Mouse (Mus musculus): Measurements from ENCODE around the gene Tprkb. TPM values are rescaled to one million over a fixed set of nuclear protein-coding genes. Genes with fewer than 3 reads are reported as not detected.
A peak's percentile ranks its signal among the peaks of the same experiment; 100 is the strongest.
"Not testable (repeated sequence)": the region's sequence is repeated elsewhere in the genome, so short reads cannot be mapped to it uniquely, and the experiment has no call there.

Tprkb gene
- polyA plus RNA-seq, 1 experiment from 2014 or later = 39.3 TPM

DNA sequence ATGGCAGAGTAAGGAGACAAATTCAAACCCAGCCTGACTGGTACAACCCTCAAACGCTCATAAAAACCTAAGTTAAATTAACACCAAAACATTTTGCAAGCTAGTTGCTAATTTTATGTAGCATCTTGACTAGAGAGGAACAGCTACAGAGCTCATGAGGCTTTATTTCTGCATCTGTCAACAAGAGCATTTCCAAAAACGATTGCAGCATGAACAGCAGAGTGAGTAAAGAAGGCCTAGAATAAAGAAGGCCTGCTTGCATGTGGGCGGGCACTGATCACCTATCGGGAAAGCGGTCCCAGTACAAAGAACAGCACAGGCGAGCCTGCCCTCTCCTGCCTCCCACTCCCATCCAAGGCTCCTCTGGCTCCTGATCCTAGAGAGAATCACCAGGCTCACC is 36.9 kb downstream of the Tprkb start:
- H3K36me3 ChIP-seq (ENCODE audit: control insufficient read depth, insufficient read depth, low read length) = peaks cover 10% of the 10 kb centered on the region
- H3K27me3 ChIP-seq (ENCODE audit: control insufficient read depth, insufficient read depth, low read length) = no peaks in the 10 kb centered on the region
- no peaks in the 10 kb centered on the region for H3K9me3 ChIP-seq (ENCODE audit: control insufficient read depth, low read length)
- no peaks in the 10 kb centered on the region for H3K4me1 ChIP-seq (replicated peaks; ENCODE audit: control insufficient read depth, insufficient read depth, low read length)
- H3K4me3 ChIP-seq (ENCODE audit: low read depth, low read length) = no peak overlapping the region
- 89% methylated on average over 6 of the region's 6 CpGs for WGBS
- H3K27ac ChIP-seq (ENCODE audit: low read depth, low read length) = no peak overlapping the region
- no peak overlapping the region for H3K4me2 ChIP-seq (replicated peaks; ENCODE audit: low read depth, low read length)
- no peak overlapping the region for H3K9ac ChIP-seq (ENCODE audit: low read depth, low read length)
- DNase-seq (ENCODE audit: low spot score) (no peak), ATAC-seq (ENCODE audit: low FRiP score) (no peak)

DNA sequence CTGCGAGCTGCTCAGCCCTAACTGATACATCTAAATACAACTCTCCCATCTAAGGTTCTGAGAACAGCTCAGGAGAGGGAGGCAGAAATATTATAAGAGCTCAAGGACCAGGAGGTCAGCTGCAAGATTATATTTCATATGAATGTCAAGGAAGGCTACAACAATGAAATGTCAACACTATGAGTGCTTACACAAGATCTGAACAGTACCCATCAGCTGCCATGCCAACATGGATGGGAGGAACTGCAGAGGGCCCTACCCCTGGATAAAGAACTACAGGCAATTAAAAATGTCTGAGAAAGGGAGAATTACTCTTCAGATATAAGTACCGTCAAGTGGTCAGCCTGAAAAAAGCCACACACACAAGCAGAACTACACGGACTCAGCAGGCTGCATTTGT is 45.9 kb downstream of the Tprkb start:
- Histone ChIP-seq H3K9me3 (ENCODE audit: control insufficient read depth, low read length) (no peaks in the 10 kb centered on the region), H3K9ac (ENCODE audit: low read depth, low read length) (no peak overlapping the region), H3K27ac (ENCODE audit: low read depth, low read length) (no peak overlapping the region), H3K36me3 (ENCODE audit: control insufficient read depth, insufficient read depth, low read length) (peaks cover 12% of the 10 kb centered on the region; the same call in 1 of the 2 replicates), H3K4me1 (replicated peaks; ENCODE audit: control insufficient read depth, insufficient read depth, low read length) (no peaks in the 10 kb centered on the region), H3K27me3 (ENCODE audit: control insufficient read depth, insufficient read depth, low read length) (no peaks in the 10 kb centered on the region), H3K4me2 (replicated peaks; ENCODE audit: low read depth, low read length) (no peak overlapping the region), H3K4me3 (ENCODE audit: low read depth, low read length) (no peak overlapping the region)
- no peak for ATAC-seq (ENCODE audit: low FRiP score)
- 95% methylated on average over 3 of the region's 3 CpGs for WGBS
- DNase-seq (ENCODE audit: low spot score) = no peak

DNA sequence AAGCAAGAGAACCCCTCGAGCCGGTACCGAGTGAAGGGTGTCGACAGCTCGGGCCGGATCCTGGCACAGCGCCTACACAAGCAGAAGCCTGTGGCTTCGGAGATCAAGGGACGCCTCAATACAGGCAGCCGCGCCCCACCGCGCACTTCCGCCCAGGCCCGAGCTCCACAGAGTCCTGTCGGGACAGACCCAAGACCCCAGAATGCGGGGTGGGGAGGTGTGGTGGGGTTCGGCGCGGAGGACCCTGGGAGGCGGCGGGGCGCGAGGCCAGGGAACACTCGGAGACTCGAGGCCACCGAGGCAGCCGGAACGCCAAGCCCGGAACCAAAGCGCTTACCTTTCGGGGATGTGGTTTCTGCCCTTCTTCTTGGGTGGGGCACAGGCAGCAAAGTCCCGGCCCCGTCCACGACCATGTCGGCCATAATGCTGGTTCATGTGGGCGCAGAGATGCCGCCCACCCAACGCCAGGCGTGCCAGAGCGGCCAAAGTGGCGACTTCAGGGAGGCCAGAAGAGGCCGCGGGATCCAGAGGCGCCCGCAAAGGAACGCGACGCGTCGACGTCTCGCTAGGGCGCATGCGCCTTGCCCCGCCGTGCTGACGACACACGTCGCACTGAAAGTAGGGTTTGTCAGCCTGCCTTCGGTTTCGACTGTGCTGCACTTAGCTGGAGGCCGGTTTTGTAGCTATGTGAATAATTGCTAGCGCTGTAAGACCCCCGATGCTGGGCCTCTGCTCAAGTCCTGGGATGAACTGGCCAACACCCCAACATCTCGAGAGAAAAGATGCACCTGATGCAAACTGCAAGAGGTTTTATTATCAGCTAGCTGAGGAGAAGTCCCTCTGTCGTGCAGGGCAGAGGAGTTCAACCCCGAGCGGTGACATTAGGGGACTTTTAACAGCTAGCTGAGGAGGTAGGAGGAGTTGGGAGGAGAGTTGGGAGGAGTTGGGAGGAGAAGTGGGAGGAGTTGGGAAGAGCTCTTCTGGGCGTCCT is 49.7 kb downstream of the Tprkb start, which contains the start of gene Dusp11:
TSS of gene Dusp11 (minus strand) at position 567 of the 991 bp plus-strand sequence.
- Histone ChIP-seq H3K9me3 (ENCODE audit: control insufficient read depth, low read length) (no peaks in the 10 kb centered on the region), H3K27ac (ENCODE audit: low read depth, low read length) (peak within 1 kb of the TSS; percentile 79), H3K4me3 (ENCODE audit: low read depth, low read length) (peak within 1 kb of the TSS; percentile 65), H3K9ac (ENCODE audit: low read depth, low read length) (peak within 1 kb of the TSS; percentile 86), H3K4me1 (replicated peaks; ENCODE audit: control insufficient read depth, insufficient read depth, low read length) (no peaks in the 10 kb centered on the region), H3K4me2 (replicated peaks; ENCODE audit: low read depth, low read length) (peak within 1 kb of the TSS; percentile 53), H3K27me3 (ENCODE audit: control insufficient read depth, insufficient read depth, low read length) (no peaks in the 10 kb centered on the region), H3K36me3 (ENCODE audit: control insufficient read depth, insufficient read depth, low read length) (no peaks in the 10 kb centered on the region)
- under 1% methylated on average over 66 of the region's 70 CpGs for WGBS
- ATAC-seq (ENCODE audit: low FRiP score) (peak; percentile 97), DNase-seq (ENCODE audit: low spot score) (peak; percentile 96)

DNA sequence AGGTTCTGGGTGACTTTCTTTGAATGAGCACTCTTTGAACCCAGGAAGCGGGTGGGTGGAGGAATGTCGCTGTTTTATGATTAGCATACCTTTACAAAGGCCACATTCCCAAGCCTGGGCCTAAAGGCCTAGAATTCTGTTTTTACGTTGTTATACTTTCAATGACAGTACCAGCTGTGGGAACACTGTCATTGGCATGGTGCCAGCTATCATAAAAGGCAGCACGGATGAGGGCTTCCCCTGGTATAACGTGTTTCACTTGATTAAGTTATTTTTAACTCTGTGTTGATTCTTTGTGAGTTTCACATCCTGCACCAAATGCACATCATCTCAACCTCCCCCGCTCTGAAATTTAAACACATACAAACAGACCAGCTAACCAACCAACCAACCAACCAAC is 54.4 kb downstream of the Tprkb start:
- H3K36me3 ChIP-seq (ENCODE audit: control insufficient read depth, insufficient read depth, low read length); H3K4me1 ChIP-seq (replicated peaks; ENCODE audit: control insufficient read depth, insufficient read depth, low read length); H3K9ac ChIP-seq (ENCODE audit: low read depth, low read length); H3K27ac ChIP-seq (ENCODE audit: low read depth, low read length); DNase-seq (ENCODE audit: low spot score); ATAC-seq (ENCODE audit: low FRiP score); H3K4me3 ChIP-seq (ENCODE audit: low read depth, low read length); H3K27me3 ChIP-seq (ENCODE audit: control insufficient read depth, insufficient read depth, low read length); H3K4me2 ChIP-seq (replicated peaks; ENCODE audit: low read depth, low read length); H3K9me3 ChIP-seq (ENCODE audit: control insufficient read depth, low read length): not testable (repeated sequence)
- WGBS = 48% methylated on average over 4 of the region's 6 CpGs

DNA sequence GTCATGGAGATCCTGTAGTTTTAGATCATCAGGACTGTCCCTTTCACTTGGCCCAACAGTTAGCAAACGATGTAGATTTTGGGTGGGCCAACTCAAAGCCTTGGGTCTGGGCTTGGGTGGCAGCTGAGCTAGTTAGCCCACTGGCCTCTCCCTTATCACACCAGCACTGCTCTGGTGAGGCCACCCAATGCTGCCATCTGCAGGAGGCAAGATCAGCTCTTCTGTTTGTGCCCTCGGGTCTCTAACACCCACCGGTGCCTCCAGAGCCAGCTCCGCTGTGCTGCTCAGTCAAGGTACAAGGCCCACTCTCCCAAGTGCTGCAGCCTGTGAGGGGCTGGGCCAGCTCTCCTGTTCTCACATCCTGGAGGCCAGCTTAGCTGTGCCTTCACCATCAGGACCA is 55.0 kb downstream of the Tprkb start:
- Histone ChIP-seq H3K4me1 (replicated peaks; ENCODE audit: control insufficient read depth, insufficient read depth, low read length) (no peaks in the 10 kb centered on the region), H3K4me2 (replicated peaks; ENCODE audit: low read depth, low read length) (no peak overlapping the region), H3K9me3 (ENCODE audit: control insufficient read depth, low read length) (no peaks in the 10 kb centered on the region), H3K4me3 (ENCODE audit: low read depth, low read length) (no peak overlapping the region), H3K27me3 (ENCODE audit: control insufficient read depth, insufficient read depth, low read length) (no peaks in the 10 kb centered on the region), H3K27ac (ENCODE audit: low read depth, low read length) (no peak overlapping the region), H3K36me3 (ENCODE audit: control insufficient read depth, insufficient read depth, low read length) (no peaks in the 10 kb centered on the region), H3K9ac (ENCODE audit: low read depth, low read length) (no peak overlapping the region)
- WGBS = 85% methylated on average over 4 of the region's 4 CpGs
- DNase-seq (ENCODE audit: low spot score) (no peak), ATAC-seq (ENCODE audit: low FRiP score) (no peak)

DNA sequence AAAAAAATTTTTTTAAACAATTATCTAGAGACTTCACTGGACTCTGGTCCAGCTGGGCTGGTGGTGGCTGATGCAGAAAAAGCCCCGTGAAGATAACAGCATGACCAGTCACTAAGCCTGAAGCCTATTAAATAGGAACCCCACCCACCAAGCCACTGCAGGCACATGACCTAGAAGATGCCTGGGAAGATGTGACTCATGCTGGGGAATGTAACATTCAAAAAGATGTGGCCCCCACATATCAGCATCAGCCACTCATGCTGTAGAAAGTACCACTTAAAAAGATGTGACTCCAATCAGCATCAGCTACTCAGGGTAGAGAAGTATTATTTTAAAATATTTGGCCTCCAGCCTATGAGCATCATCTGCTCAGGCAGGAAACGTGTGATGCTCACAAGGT is 58.2 kb downstream of the Tprkb start:
- Histone ChIP-seq H3K36me3 (ENCODE audit: control insufficient read depth, insufficient read depth, low read length) (no peaks in the 10 kb centered on the region), H3K27me3 (ENCODE audit: control insufficient read depth, insufficient read depth, low read length) (no peaks in the 10 kb centered on the region), H3K9ac (ENCODE audit: low read depth, low read length) (no peak overlapping the region), H3K4me2 (replicated peaks; ENCODE audit: low read depth, low read length) (no peak overlapping the region), H3K4me3 (ENCODE audit: low read depth, low read length) (no peak overlapping the region), H3K9me3 (ENCODE audit: control insufficient read depth, low read length) (no peaks in the 10 kb centered on the region), H3K27ac (ENCODE audit: low read depth, low read length) (no peak overlapping the region), H3K4me1 (replicated peaks; ENCODE audit: control insufficient read depth, insufficient read depth, low read length) (no peaks in the 10 kb centered on the region)
- WGBS = 75% methylated on average over 2 of the region's 2 CpGs
- ATAC-seq (ENCODE audit: low FRiP score) = no peak
- no peak for DNase-seq (ENCODE audit: low spot score)

DNA sequence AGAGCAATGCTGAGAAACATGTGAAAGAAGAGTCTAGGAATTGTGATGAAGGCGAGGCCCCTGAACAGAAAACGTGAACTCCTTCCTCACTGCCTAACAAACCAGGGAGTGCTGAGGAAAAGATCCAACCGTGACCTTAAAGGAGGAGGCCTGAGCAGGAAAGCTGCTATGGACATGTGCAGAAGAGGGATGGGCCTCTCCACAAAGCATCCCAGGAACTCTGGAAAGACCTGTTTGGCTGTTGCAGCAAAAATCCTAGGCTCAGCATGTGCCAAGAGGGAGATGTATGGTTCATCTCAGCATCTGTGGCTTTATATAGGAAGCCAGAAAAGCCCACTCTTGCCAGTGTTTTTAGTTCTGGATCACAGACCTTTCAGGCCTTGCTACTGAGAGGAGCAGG is 61.0 kb downstream of the Tprkb start:
- no peaks in the 10 kb centered on the region for H3K9me3 ChIP-seq (ENCODE audit: control insufficient read depth, low read length)
- DNase-seq (ENCODE audit: low spot score) (no peak), ATAC-seq (ENCODE audit: low FRiP score) (no peak)
- H3K36me3 ChIP-seq (ENCODE audit: control insufficient read depth, insufficient read depth, low read length) = no peaks in the 10 kb centered on the region
- H3K4me3 ChIP-seq (ENCODE audit: low read depth, low read length) = no peak overlapping the region
- no peak overlapping the region for H3K9ac ChIP-seq (ENCODE audit: low read depth, low read length)
- no peak overlapping the region for H3K4me2 ChIP-seq (replicated peaks; ENCODE audit: low read depth, low read length)
- H3K4me1 ChIP-seq (replicated peaks; ENCODE audit: control insufficient read depth, insufficient read depth, low read length) = no peaks in the 10 kb centered on the region
- H3K27ac ChIP-seq (ENCODE audit: low read depth, low read length) = no peak overlapping the region
- WGBS = 85% methylated on average over 3 of the region's 3 CpGs
- no peaks in the 10 kb centered on the region for H3K27me3 ChIP-seq (ENCODE audit: control insufficient read depth, insufficient read depth, low read length)

DNA sequence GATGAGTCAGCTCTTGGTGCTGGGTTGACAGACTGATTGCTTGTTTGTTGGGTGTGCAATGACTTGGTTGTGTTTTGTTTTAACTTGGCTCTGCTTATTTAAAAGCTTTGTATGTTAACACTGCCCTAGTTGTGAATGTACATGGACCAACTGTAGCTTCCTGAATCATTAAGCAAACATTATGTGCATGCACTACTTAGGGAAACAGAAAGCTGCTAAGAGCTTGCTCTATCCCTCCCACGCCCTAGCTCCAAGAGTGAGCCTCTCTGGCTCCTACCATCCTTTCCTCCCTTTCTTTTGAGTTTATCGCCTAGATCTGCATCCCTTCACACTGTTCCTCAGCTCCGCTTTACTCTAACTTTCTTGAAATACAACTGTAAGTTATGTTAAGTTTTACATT is 61.7 kb downstream of the Tprkb start:
- no peak for DNase-seq (ENCODE audit: low spot score)
- ATAC-seq (ENCODE audit: low FRiP score) = no peak
- H3K27ac ChIP-seq (ENCODE audit: low read depth, low read length) = no peak overlapping the region
- H3K4me2 ChIP-seq (replicated peaks; ENCODE audit: low read depth, low read length) = no peak overlapping the region
- no peaks in the 10 kb centered on the region for H3K27me3 ChIP-seq (ENCODE audit: control insufficient read depth, insufficient read depth, low read length)
- no peak overlapping the region for H3K9ac ChIP-seq (ENCODE audit: low read depth, low read length)
- H3K4me3 ChIP-seq (ENCODE audit: low read depth, low read length) = no peak overlapping the region
- H3K4me1 ChIP-seq (replicated peaks; ENCODE audit: control insufficient read depth, insufficient read depth, low read length) = no peaks in the 10 kb centered on the region
- 91% methylated on average over 3 of the region's 3 CpGs for WGBS
- H3K36me3 ChIP-seq (ENCODE audit: control insufficient read depth, insufficient read depth, low read length) = no peaks in the 10 kb centered on the region
- no peaks in the 10 kb centered on the region for H3K9me3 ChIP-seq (ENCODE audit: control insufficient read depth, low read length)

Data from hindbrain, embryonic 11.5 days (tissue).